ENCODE assay signal across 26 mouse cellular contexts in the genomic region with DNA sequence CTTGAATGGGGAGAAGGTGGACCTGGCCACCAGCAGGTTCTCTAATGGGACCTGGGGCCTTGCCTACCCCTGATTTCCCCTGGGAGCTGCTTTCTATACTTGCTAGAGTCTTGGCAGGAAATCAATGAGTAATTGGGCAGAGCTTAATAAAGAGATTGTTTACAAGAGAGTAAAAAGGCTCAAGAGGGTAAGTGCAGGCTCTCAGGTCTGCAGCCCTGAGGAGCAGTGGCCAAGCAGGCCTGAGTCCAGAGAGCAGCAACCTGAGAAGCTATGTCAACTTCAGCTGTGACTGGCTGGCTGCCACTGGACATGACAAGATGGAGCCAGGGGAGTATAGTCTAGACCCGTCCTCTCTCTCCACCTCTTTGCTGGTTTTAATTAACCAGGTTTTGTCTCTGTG. TPM values are rescaled to one million over a fixed set of nuclear protein-coding genes. Genes with fewer than 3 reads are reported as not detected.
A peak's percentile ranks its signal among the peaks of the same experiment; 100 is the strongest.
DNase-seq lines count a peak whose midpoint lies in the region; ATAC-seq and TF ChIP-seq lines count a peak whose summit lies in the region.
"Had no signal": no experiment of that assay in that cellular context is flagged by ENCODE, and none has a peak within 500 bp of the region (broad histone marks: within the 10 kb centered on the region; RNA-seq: fewer than 3 reads in every experiment).

No protein-coding gene starts in this region.

- 0 out of 2 replicates have a peak, but pooled peaks have one; percentile 55 for ATAC-seq in embryonic facial prominence, embryonic 15.5 days (ENCODE audit: insufficient number of reproducible peaks, low FRiP score, low TSS enrichment, low read depth)
- ATAC-seq in midbrain, embryonic 13.5 days: no peak
- ATAC-seq: inflammation-experienced regulatory T-cells, adult 6 months had no signal

- no peaks in the 10 kb centered on the region for H3K9me3 ChIP-seq in embryonic facial prominence, embryonic 15.5 days (replicated peaks)
- no peaks in the 10 kb centered on the region for H3K9me3 ChIP-seq in midbrain, embryonic 13.5 days
- H3K9me3 ChIP-seq: embryonic facial prominence, embryonic 13.5 days; heart, embryonic 13.5 days; hindbrain, embryonic 13.5 days; limb, embryonic 12.5 days; liver, embryonic 13.5 days had no signal

- peak; percentile 47 for DNase-seq in adrenal gland, postnatal 14 days
- no peak for DNase-seq in adrenal gland, adult (ENCODE audit: inconsistent age in 2 of 2, low spot score in 1 of 2)
- peak; percentile 18 for DNase-seq in kidney, adult 2 months
- DNase-seq in kidney, adult 18-20 months: no peak
- peak; percentile 47 for DNase-seq in 3T3-L1 (ENCODE audit: low read depth, low spot score)
- no peak for DNase-seq in embryo, embryonic 11 days
- DNase-seq: cerebellum, adult 8-10 months; liver, embryonic 13.5 days; lung, postnatal 10 days; retina, postnatal 1 day had no signal

- H3K4me3 ChIP-seq in kidney, adult 2 months (ENCODE audit: insufficient read depth, low read depth, low read length): no peak overlapping the region
- no peak overlapping the region for H3K4me3 ChIP-seq in embryonic facial prominence, embryonic 15.5 days (replicated peaks)
- H3K4me3 ChIP-seq in midbrain, embryonic 13.5 days (replicated peaks): no peak overlapping the region
- H3K4me3 ChIP-seq: embryonic facial prominence, embryonic 13.5 days; heart, embryonic 13.5 days; hindbrain, embryonic 13.5 days; limb, embryonic 12.5 days; liver, embryonic 13.5 days had no signal

- H3K27ac ChIP-seq in kidney, adult 2 months (ENCODE audit: insufficient read depth, low read depth, low read length): no peak overlapping the region
- no peak overlapping the region for H3K27ac ChIP-seq in embryonic facial prominence, embryonic 15.5 days (replicated peaks)
- H3K27ac ChIP-seq in midbrain, embryonic 13.5 days: no peak overlapping the region
- H3K27ac ChIP-seq: embryonic facial prominence, embryonic 13.5 days; heart, embryonic 13.5 days; hindbrain, embryonic 13.5 days; limb, embryonic 12.5 days; liver, embryonic 13.5 days; stomach, postnatal 0 days had no signal

- 55% methylated on average over 1 of the region's 1 CpGs for WGBS in kidney, adult 2 months
- 56% methylated on average over 1 of the region's 1 CpGs for WGBS in embryonic facial prominence, embryonic 15.5 days
- 74% methylated on average over 1 of the region's 1 CpGs for WGBS in midbrain, embryonic 13.5 days

- TF ChIP-seq CTCF in kidney, adult 2 months (conservative IDR thresholded peaks at IDR 0.05; ENCODE audit: insufficient read depth, insufficient read length, low read depth, low read length): no peak

- H3K9ac ChIP-seq in embryonic facial prominence, embryonic 15.5 days: no peak overlapping the region
- H3K9ac ChIP-seq in midbrain, embryonic 13.5 days (replicated peaks): no peak overlapping the region
- H3K9ac ChIP-seq: embryonic facial prominence, embryonic 13.5 days; heart, embryonic 13.5 days; hindbrain, embryonic 13.5 days; limb, embryonic 12.5 days; liver, embryonic 13.5 days had no signal

- TF ChIP-seq POLR2A in kidney, adult 2 months (IDR thresholded peaks at IDR 0.05; ENCODE audit: low read depth, low read length): no peak

- H3K36me3 ChIP-seq in kidney, adult 2 months (ENCODE audit: control insufficient read depth, insufficient read depth, low read length): no peaks in the 10 kb centered on the region
- H3K36me3 ChIP-seq in embryonic facial prominence, embryonic 15.5 days: no peaks in the 10 kb centered on the region
- no peaks in the 10 kb centered on the region for H3K36me3 ChIP-seq in midbrain, embryonic 13.5 days
- H3K36me3 ChIP-seq: embryonic facial prominence, embryonic 13.5 days; heart, embryonic 13.5 days; hindbrain, embryonic 13.5 days; limb, embryonic 12.5 days; liver, embryonic 13.5 days had no signal

- no peak overlapping the region for H3K4me2 ChIP-seq in embryonic facial prominence, embryonic 15.5 days (replicated peaks)
- no peak overlapping the region for H3K4me2 ChIP-seq in midbrain, embryonic 13.5 days (replicated peaks)
- H3K4me2 ChIP-seq: embryonic facial prominence, embryonic 13.5 days; heart, embryonic 13.5 days; hindbrain, embryonic 13.5 days; limb, embryonic 12.5 days; liver, embryonic 13.5 days had no signal

- no peaks in the 10 kb centered on the region for H3K27me3 ChIP-seq in kidney, adult 2 months (replicated peaks; ENCODE audit: control insufficient read depth, insufficient read depth, low read length)
- no peaks in the 10 kb centered on the region for H3K27me3 ChIP-seq in embryonic facial prominence, embryonic 15.5 days
- H3K27me3 ChIP-seq in midbrain, embryonic 13.5 days: peaks cover 5% of the 10 kb centered on the region; the same call in 1 of the 2 replicates

- no peaks in the 10 kb centered on the region for H3K4me1 ChIP-seq in kidney, adult 2 months (ENCODE audit: control insufficient read depth, insufficient read depth, low read length)
- H3K4me1 ChIP-seq in embryonic facial prominence, embryonic 15.5 days: peaks cover 7% of the 10 kb centered on the region; the same call in 1 of the 2 replicates
- H3K4me1 ChIP-seq in midbrain, embryonic 13.5 days (replicated peaks): peaks cover 3% of the 10 kb centered on the region; the same call in 1 of the 2 replicates

RNA-seq across cellular contexts. Expression of gene Mt1, which starts 14.0 kb away (rescaled TPM):
- total RNA-seq in adrenal gland, postnatal 14 days (2021): 237 and 369 TPM in 2 replicates
- 906 and 994 TPM in 2 replicates for polyA plus RNA-seq in kidney, adult 2 months (2012; rRNA removed)
- 290 and 306 TPM in 2 replicates for polyA plus RNA-seq in embryonic facial prominence, embryonic 15.5 days (2015; fragmentation: Nextera tagmentation; extraction: Ambion mirVana)
- 21.5 and 30.3 TPM in 2 replicates for polyA plus RNA-seq in midbrain, embryonic 13.5 days (2015; fragmentation: Nextera tagmentation; extraction: Ambion mirVana)

RNA-seq across cellular contexts. Expression of gene Mt2, which starts 20.5 kb away (rescaled TPM):
- total RNA-seq in adrenal gland, postnatal 14 days (2021): 119 and 299 TPM in 2 replicates
- polyA plus RNA-seq in kidney, adult 2 months (2012; rRNA removed): 57.6 and 80.2 TPM in 2 replicates
- 83.3 and 95.7 TPM in 2 replicates for polyA plus RNA-seq in embryonic facial prominence, embryonic 15.5 days (2015; fragmentation: Nextera tagmentation; extraction: Ambion mirVana)
- polyA plus RNA-seq in midbrain, embryonic 13.5 days (2015; fragmentation: Nextera tagmentation; extraction: Ambion mirVana): 6.1 and 9.4 TPM in 2 replicates

RNA-seq across cellular contexts. Expression of gene Nup93, which starts 21.4 kb away (rescaled TPM):
- total RNA-seq in adrenal gland, postnatal 14 days (2021): 17.1 and 20.2 TPM in 2 replicates
- 11.2 and 11.9 TPM in 2 replicates for polyA plus RNA-seq in kidney, adult 2 months (2012; rRNA removed)
- 63.5 and 66.1 TPM in 2 replicates for polyA plus RNA-seq in embryonic facial prominence, embryonic 15.5 days (2015; fragmentation: Nextera tagmentation; extraction: Ambion mirVana)
- 76.0 and 77.7 TPM in 2 replicates for polyA plus RNA-seq in midbrain, embryonic 13.5 days (2015; fragmentation: Nextera tagmentation; extraction: Ambion mirVana)

RNA-seq across cellular contexts. Expression of gene Mt3, which starts 40.5 kb away (rescaled TPM):
- total RNA-seq in adrenal gland, postnatal 14 days (2021): 4.3 and 8.4 TPM in 2 replicates
- polyA plus RNA-seq in kidney, adult 2 months (2012; rRNA removed): 4.2 and 8.4 TPM in 2 replicates
- polyA plus RNA-seq in embryonic facial prominence, embryonic 15.5 days (2015; fragmentation: Nextera tagmentation; extraction: Ambion mirVana): 8.2 and 8.5 TPM in 2 replicates
- 69.9 and 73.3 TPM in 2 replicates for polyA plus RNA-seq in midbrain, embryonic 13.5 days (2015; fragmentation: Nextera tagmentation; extraction: Ambion mirVana)
- total RNA-seq: common myeloid progenitor, adult 5-6 weeks; granulocyte monocyte progenitor cell, adult 5-6 weeks; MEL had no signal

RNA-seq across cellular contexts. Expression of gene Mt4, which starts 55.9 kb away (rescaled TPM):
- not detected in 2 replicates for total RNA-seq in adrenal gland, postnatal 14 days (2021)
- polyA plus RNA-seq in kidney, adult 2 months (2012; rRNA removed): not detected in 2 replicates
- 6.3 and 16.6 TPM in 2 replicates for polyA plus RNA-seq in embryonic facial prominence, embryonic 15.5 days (2015; fragmentation: Nextera tagmentation; extraction: Ambion mirVana)
- polyA plus RNA-seq in midbrain, embryonic 13.5 days (2015; fragmentation: Nextera tagmentation; extraction: Ambion mirVana): not detected in 2 replicates
- total RNA-seq: CH12.LX; common myeloid progenitor, adult 5-6 weeks; granulocyte monocyte progenitor cell, adult 5-6 weeks; heart, postnatal 25 days; layer of hippocampus, postnatal 10 days; MEL had no signal
- polyA plus RNA-seq: embryonic facial prominence, embryonic 13.5 days; frontal cortex, adult 2 months; heart, embryonic 13.5 days; hindbrain, embryonic 13.5 days; inflammation-experienced regulatory T-cells, adult 6 months; kidney, embryonic 14.5 days; limb, embryonic 12.5 days had no signal

Comparison
In these comparisons a context has a peak if more than half of its experiments do, and no peak if none do; other contexts are left out.
1. DNase-seq: peak in adrenal gland, postnatal 14 days (single experiment), kidney, adult 2 months (single experiment) and 3T3-L1 (single experiment); none in adrenal gland, adult (0 of 2), kidney, adult 18-20 months (single experiment) and embryo, embryonic 11 days (single experiment).